Mouse (Mus musculus) kidney, postnatal 10 days (tissue): ENCODE data around the gene Gm4869.
"Not testable (repeated sequence)": the region's sequence is repeated elsewhere in the genome, so short reads cannot be mapped to it uniquely, and the experiment has no call there.

Experiments used
- DNase-seq: peaks from one replicate; pipeline ENCODE4 v3.0.0; 2021; ENCODE audit warnings: mixed read lengths

Gene Gm4869

DNA sequence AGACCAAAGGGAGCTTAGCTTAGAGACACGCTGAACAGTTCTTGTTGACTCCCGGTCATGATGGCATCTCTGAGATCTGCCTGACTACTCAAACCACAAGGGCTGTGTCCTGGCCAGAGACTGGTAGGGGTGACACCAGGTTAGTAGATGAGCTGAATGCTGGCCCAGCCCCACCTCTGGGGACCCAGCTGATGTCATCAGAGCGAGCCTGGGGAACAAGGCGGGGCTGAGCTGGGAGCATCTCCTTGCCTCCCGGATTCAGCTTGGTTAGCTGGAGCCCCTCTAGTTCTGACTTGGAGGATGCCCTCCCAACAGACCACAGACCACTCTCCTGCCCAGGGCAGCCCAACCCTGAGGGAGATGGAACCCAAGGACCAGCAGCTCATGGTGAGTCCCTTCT lies at the start of gene Gm4869:
Gene Gm4869, plus strand, starts transcription at position 301 of the 400 bp plus-strand sequence.
- no peak for DNase-seq

DNA sequence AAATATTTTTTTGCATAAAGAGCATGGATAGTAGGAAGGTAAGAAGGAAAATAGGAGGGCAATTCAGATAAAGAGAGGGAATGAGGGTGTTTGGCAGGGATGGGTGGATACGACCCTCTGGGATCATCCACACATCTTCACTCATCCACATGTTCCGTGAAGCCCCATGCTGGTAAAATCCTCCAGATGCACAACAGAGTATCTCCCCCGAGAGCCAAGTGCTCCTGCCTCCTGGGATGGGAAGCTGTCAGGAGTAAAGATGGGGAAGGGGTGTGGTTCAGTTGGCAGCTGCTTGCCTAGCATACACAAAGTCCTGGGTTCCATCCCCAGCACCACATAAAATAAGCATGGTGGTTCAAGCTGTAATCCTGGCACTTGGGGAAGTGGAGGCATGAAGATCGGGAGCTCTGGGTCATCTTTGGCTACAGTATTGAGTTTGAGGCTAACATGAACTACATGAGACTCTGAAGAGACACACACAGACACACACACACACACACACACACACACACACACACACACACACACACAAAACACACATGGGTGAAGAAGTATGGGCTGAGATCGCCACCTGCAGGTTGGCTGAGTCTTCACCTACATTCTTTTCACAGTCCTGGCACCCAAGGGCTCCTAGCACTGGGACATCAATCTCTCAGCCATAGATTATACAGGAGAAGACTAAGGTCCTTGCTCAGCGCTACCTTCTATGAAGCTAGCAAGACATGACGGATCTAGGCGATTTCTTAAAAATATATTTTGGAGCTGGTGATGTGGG lies 49.1 kb upstream of the Gm4869 start:
- DNase-seq: peak; percentile 58

DNA sequence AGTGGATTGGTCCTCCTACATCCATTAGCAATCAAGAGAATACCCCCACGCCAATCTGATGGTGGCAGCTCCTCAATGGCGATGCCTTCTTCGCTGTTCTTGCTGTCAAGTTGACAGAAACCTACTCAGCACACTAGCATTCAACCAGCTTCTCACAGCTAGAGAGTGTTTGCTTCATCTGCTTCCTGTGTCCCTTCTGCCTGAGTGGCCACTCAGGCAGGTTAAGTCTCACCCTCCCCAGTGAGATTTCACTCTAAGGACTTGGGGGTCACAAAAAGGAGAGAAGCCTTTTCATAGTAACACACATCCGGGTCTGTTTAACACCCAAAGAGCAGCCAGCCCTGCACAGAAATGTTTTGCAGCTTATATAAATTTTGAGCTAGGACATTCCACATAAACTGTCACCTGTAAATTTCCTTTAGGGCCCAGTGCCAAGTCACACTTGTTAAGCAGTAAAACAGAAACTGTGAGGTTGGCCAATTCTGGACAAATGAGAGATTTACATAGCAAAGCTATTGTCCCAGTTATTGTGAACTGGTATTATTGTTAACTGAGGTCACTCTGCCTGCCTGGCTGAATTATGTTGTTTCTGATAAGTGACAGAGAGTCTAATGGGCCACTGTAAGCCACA lies 42.7 kb upstream of the Gm4869 start:
- DNase-seq: peak; percentile 54

DNA sequence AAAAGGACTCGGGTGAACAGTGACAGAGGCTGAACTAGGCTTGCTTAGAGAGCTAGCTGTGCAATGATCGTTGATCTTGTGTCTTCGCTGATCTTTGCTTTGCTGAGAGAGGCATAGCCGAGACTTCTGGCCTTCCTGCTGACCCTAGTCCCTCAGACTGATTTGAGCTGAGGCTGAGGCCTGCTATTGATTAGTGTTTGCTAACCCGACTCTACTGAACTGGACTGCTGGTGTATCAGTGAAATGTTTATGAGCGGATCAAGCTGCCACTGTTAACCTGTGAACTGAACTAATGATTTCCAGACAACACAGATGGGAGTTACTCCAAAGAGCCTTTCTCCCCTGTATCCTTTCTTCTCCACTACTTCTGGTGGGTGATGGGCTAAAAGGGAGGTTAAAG lies 40.3 kb upstream of the Gm4869 start:
- DNase-seq: no peak

DNA sequence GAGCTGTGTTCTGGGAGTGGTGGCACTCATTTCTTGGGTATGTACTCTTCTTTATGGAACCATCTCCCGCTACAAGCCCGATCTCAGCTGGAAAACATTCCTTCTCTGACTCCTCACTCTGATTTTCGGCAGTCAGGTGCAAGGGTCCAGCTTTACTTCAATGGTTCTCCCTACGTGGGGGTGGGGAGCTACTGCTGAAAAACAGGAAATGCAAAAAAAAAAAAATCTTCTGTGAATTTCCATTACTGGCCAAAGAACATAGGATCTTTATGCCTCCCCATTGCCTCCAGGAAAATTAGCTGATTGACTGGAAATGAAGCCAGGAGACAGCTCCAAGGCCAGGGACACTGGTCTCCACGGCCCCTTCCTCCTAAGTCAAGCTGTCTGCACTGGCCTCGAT lies 38.8 kb upstream of the Gm4869 start:
- DNase-seq: no peak

DNA sequence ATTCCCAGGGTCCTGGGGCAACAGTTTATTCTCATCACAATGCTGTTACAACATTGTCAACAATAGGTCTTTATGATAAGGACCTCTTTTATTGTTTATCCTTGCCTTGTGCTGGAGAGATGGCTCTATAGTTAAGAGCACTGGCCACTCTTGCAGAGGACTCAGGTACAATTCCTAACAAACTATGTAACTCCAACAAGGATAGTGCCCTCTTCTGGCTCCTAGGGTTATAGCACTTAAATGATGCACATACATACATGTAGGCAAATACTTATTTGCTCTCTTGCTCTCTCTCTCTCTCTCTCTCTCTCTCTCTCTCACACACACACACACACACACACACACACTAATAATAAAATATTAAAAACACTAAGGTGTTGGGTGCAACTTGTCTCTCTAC lies 36.6 kb upstream of the Gm4869 start:
- DNase-seq: no peak

DNA sequence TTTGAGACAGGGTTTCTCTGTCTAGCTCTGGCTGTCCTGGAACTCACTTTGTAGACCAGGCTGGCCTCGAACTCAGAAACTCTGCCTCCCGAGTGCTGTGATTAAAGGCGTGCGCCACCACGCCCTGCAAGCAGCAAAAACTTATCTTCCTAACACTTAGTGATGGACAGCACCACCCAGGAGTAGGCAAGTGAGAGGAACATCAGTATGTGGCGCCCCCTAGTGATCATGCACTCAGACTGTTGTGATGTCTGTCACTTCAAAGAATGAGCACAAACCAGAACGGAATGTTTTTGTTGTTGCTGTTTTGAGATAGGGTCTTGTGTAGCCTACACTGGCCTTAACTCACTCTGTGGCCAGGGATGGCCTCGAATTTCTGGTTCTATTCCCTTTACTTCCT lies 34.1 kb upstream of the Gm4869 start:
- peak; percentile 85 for DNase-seq

DNA sequence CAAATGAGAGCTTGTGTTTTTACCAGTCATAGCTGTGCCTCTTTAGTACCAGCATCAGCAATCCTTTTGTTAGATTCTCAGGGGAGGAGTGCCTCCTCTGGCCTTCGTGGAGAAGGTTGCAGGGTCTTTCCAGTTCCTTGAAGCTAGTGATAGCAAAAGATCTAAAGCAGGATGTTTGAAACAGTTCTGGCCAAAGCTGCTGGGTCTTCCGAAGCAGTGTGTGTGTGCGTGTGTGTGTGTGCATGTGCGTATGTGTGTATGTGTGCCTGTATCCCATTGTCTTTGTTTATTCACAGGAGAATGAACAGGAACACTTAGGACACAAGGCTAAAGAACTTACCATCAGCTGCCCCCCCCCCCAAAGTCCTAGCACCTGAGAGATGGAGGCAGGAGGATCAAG lies 30.8 kb upstream of the Gm4869 start:
- DNase-seq: no peak

DNA sequence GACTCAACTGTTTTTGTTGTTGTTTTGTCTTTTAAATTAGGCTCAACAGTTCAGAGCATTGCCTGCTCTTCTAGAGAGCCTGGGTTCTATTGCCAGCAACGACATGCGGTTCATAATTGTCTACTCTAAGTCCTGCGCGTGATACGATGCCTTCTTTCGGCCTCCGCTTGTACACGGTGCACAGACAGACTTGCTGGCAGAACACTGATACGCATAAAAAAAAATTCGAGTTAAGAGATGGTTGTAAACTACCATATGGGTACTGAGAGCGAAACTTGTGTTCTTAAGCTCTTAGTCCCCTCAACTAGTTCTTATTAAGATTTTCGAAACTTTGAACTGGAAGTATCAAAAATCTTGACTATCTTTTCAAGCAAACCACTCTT lies 27.3 kb upstream of the Gm4869 start:
- no peak for DNase-seq

DNA sequence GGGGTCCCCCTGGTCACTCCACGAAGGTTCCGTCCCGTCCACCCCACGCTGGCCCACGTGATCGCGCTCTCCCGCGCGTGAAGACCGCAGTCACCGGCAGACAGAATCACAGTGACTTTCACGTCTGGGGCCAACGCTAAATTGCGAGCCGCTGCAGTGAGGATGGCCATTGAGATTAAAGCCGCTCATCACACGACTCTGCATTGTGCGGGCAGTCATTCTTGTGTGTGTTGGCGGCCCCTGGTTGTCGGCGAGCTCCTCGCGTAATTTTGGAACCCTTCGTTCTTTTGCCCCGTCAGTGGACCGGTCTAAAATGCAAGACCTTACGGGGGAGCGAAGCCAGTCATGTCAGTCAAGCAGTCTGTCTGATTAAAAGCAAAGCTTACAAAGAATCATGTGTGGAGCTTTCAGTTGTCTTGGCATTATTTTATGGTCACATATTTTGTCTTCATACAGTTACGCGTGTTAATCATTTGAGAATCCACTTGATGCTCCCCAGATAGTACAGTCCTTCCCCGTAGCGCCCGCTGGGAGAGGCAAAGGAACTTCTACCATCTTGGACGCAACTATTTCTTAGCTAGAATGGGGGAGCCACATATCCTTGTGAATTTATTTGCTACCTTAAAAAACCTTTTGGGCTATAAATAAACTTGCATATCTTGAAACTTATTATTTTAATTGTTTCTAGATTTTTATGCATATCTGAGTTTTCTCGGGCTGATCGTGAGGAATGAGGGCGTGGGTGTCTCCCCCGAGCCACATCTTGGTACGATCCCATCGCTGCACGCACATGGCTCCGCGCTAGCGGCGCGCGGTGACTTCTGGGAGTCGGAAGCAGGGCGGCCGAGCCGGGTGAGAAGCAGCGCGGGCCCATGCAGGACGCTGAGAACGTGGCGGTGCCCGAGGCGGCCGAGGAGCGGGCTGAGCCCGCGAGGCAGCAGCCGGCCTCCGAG lies 26.7 kb upstream of the Gm4869 start, which contains the start of gene Eif3b:
Gene Eif3b, plus strand, starts transcription at position 840 of the 953 bp plus-strand sequence.
- DNase-seq: peak; percentile 94

DNA sequence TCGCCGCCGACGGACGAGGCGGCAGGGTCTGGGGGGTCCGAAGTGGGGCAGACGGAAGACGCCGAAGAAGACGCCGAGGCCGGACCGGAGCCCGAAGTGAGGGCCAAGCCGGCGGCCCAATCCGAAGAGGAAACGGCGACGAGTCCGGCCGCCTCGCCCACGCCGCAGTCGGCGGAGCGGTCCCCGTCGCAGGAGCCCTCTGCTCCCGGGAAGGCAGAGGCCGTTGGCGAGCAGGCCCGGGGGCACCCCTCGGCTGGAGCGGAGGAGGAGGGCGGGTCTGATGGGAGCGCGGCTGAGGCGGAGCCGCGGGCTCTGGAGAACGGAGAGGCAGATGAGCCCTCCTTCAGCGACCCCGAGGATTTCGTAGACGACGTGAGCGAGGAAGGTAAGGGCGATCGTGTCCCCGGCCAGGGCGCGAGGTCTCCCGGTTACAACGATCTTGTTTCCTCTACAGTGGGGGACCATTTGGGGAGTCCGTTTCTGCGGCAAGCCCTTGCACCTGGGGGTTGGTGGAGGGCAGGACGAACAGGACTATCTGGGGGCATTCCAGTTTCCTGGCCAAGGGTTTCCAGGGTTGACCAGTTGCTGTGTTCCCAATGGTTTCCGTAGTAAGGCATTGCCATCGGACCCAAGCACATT lies 25.9 kb upstream of the Gm4869 start:
- no peak for DNase-seq

DNA sequence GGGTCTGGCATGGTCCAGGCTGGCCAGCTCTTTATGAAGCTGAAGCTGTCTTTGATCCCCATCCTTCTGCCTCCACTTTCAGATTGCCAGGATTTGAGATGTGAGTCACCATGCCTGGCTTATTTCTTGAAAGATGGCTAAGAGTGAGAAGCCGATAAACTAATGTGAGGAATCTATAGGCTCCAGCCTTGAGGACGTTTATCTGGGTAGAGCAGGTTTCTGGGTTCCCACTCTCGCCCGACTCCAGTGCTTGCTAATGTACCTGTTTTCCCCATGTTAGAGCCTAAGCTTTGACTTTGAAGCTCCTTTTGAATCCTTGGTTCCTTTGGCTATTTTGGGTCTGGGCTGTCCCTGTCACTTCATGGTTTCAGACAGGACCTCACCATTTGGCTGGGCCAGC lies 24.8 kb upstream of the Gm4869 start:
- DNase-seq: no peak

DNA sequence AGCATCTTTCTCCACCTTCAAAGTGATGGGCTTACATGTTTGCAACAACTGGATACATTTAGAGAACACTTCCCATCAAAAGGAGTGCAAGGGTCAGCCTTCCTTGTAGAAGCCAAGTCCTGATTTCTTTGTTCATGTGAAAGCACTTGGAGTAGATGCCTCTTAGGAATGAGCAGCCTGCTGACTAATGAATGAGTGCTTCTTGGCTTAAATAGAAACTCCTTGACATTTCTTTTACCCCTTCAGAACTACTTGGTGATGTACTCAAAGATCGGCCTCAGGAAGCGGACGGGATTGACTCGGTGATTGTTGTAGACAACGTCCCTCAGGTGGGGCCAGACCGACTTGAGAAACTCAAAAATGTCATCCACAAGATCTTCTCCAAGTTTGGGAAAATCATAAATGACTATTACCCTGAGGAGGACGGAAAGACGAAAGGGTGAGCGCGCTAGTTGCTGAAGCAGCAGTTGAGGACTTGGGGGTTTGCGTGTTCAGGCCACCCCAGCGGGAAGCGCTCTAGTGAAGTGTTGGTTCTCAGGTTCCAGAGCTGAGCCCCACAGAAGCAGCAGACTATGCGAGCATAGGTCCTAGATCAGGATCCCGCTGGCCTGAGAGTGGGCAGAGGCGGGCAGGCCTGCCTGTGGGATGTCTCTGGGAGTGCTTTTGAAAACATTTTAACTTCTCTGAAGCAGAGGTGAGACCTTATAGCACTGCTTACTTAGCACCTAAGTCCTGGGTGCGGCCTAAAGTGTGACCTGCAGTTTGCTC lies 20.2 kb upstream of the Gm4869 start:
- DNase-seq: no peak

DNA sequence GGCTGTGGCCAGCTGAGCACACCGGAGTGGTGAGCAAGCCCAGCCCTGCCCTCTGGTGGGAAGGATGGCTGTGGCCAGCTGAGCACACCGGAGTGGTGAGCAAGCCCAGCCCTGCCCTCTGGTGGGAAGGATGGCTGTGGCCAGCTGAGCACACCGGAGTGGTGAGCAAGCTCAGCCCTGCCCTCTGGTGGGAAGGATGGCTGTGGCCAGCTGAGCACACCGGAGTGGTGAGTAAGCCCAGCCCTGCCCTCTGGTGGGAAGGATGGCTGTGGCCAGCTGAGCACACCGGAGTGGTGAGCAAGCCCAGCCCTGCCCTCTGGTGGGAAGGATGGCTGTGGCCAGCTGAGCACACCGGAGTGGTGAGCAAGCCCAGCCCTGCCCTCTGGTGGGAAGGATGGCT lies 6.3 kb upstream of the Gm4869 start:
- not testable (repeated sequence) for DNase-seq

DNA sequence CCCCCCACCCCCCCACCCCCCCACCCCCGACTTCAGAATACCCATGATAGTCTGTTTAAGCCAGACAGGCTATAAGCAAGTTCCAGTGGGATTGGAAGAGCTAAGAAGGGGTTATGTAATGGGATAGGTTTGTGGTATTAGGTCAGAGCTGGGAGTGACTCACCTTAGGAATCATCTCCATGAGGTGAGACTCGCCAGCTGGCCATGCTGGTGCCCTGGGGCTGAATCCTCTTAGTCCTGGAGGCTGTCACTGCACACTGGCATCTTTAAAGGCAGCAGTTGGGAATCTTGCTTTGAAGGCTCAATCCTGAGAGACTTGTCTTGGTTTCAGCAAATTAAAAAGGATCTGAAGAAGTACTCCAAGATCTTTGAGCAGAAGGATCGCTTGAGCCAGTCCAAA lies 4.0 kb upstream of the Gm4869 start:
- no peak for DNase-seq

DNA sequence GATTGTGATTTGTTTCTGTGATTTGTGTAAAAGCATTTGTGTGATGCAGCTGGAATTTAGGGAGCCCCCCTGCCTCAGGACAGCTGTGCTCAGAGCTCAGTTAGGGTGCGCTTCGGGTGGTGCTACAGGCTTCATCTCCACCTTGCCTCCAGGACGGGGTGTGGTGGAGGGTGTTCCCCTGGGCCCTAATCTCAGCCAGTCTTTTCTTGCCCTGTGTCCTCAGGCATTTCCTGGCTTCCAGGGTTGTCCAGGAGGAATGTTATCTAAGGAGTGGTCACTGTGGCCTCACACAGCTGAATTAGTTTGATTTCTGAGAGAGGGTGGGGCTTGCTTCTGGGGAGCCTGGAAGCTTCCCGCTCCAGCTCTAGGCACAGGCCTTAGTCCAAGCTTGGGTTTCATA lies 1.4 kb upstream of the Gm4869 start:
- DNase-seq: no peak

DNA sequence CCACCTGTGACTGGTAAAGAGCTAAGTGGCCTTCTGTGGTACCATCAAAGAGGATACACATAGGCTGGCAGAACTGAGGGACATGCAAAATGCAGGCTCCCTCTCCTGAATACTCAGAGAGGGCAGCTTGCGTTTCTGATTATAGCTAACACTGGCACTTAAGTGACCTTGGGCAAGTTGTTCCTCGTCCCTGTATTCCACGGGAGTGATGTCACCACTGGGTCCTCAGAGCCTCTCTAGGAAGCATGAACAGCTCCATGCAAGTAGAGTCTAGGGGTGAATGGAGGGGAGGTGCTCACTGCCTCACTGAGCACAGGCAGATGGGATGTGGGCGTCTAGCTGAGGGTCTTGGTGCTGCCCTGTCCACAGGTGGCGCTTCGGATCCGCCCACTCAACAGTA lies 609 bp downstream of the Gm4869 start:
- no peak for DNase-seq

DNA sequence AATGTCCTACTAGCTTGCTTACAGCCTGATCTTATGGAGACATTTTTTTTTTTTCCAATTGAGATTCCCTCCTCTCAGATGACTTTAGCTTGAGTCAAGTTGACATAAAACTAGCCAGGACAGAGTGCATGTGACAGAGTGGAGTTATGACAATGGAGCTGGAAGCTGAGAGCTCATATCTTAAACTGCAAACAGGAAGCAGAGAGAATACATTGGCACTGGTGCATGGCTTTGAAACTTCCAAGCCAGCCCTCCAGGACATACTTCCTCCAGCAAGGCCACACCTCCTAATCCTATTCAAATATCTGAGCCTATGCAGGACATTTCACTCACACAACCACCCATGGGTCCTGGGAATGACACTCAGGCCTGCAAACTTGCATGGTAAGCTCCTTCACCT lies 9.0 kb downstream of the Gm4869 start:
- no peak for DNase-seq

DNA sequence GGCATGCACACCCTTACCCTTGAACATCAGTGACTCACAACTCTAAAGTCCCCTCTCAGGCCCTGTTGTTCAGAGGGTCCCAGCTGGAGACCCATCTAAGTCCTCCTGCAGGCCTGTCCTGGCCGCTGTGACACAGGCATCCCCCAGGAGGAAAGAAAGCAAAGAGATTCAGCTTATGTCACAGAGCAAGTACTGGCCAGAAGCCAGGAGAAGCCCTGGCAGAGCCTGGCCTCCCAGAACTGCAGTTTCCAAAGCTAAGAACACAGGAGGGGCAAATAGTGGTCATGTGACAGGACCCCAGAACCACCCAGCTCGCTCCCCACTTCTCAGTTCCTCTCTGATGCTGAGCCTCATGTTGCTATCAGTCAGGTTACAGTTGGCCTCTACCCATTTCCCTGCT lies 10.0 kb downstream of the Gm4869 start:
- DNase-seq: no peak

DNA sequence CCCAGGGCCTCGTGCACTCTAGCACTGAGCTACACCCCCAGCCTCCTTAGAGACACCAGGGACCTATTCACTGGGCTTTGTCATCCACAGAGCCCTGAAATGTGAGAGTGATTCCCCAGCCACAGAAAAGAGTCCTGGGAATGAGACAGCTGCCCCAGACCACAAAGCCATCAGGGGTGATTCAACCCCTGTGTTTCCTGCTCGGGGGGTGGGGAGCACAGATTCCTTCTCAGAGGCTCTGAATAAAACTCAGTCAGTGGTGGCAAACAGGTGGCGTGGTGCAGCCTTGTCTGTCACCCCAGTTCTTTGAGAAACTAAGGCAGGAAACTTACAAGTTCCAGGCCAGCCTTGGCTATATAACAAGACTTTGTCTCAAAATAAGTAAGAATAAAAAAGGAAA lies 16.0 kb downstream of the Gm4869 start:
- DNase-seq: no peak

DNA sequence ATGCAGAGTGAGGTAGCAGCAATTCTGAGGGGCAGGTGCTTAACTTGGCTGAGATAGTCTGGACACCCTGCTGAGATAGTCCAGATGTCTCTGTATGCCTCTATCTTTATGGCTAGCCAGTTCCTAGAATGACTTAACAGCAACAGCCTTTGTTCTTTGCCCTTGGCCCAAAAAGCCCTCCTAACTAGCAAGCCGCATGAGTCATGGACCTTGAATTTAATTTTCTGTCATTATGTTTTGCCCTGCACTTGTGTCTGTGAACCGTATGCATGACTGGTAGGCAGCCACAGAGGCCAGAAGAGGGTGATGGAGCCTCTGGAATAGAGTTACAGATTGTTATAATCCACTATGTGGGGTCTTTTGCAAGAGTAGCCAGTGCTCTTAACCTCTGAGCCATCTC lies 17.7 kb downstream of the Gm4869 start:
- DNase-seq: not testable (repeated sequence)

DNA sequence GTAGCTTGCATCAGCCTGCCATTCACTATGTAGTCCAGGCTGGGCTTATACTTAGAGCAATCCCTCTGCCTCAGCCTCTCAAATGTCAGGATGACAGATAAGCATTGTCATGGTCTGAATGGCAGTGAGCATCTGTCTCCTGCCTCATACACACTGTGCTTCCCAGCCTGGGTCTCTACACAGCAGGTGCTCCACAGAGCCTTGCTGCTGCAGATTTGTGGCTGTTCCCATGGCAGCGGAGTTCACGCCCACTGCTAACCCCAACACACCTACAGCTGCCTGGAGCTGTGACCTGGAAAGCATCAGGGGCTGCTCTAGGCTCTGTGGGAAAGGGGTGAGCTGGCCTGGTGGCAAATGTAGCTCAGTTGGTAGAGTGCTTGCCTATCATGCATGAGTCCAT lies 19.5 kb downstream of the Gm4869 start:
- DNase-seq: no peak
